Mouse (Mus musculus): ENCODE results near the gene Tmem156. TPM values are rescaled to one million over a fixed set of nuclear protein-coding genes. Genes with fewer than 3 reads are reported as not detected.

Gene Tmem156
- polyA plus RNA-seq (2015; fragmentation: Nextera tagmentation; extraction: Ambion mirVana) = 0.22 TPM in 1 of 2 replicates, not detected in the other

DNA sequence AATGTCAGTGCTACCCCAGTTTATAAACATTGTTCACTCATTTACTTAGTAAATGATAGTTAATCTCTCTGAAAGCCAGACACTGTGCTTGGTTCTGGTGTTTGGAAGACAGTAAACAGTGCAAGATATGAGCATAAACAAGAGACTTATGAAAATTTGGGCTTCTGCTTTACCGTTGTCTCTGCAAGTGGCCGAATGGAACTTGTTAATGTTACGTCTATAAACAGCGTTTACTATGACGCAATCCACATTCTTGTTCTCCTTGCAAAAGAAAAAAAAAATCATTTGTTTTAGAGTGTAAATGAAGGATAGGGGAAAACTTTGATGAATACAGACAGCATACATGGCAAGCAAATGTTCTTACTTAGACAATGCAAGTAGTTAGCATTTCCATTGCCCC is at the start of gene Tmem156:
Gene Tmem156, minus strand, starts transcription at position 212 of the 400 bp plus-strand sequence.
- no peak for ATAC-seq
- Histone ChIP-seq H3K4me2 (ENCODE audit: low read length) (no peak within 1 kb of the TSS), H3K27ac (ENCODE audit: low read length) (no peak within 1 kb of the TSS), H3K4me1 (replicated peaks; ENCODE audit: control insufficient read depth, insufficient read depth, low read length) (no peaks in the 10 kb centered on the region), H3K9ac (replicated peaks; ENCODE audit: low read depth, low read length) (no peak within 1 kb of the TSS), H3K36me3 (ENCODE audit: control insufficient read depth, insufficient read depth) (no peaks in the 10 kb centered on the region), H3K27me3 (replicated peaks; ENCODE audit: control insufficient read depth, insufficient read depth, low read length) (no peaks in the 10 kb centered on the region), H3K4me3 (replicated peaks; ENCODE audit: low read length) (no peak within 1 kb of the TSS), H3K9me3 (ENCODE audit: control insufficient read depth, low read length) (no peaks in the 10 kb centered on the region)
- 67% methylated on average over 5 of the region's 5 CpGs for WGBS

DNA sequence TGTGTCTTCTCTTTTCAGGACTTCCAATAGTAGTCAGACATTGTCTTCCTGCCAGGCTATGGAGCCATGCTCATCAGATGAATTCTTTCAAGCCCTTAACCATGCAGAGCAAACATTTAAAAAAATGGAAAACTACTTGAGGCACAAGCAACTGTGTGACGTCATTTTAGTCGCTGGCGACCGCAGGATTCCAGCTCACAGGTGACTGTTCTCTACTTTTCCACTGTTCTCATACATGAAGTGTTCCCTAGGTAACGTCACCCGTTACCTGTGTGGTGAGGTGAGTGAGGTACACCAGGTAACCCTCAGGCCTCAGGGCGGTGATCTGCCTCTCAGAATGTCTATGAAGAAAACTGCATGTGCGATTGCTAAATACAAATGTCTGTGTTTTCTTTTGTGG is 49.3 kb upstream of the Tmem156 start:
- Histone ChIP-seq H3K4me1 (replicated peaks; ENCODE audit: control insufficient read depth, insufficient read depth, low read length) (peaks cover 13% of the 10 kb centered on the region), H3K27me3 (replicated peaks; ENCODE audit: control insufficient read depth, insufficient read depth, low read length) (no peaks in the 10 kb centered on the region), H3K4me2 (ENCODE audit: low read length) (no peak overlapping the region), H3K4me3 (replicated peaks; ENCODE audit: low read length) (no peak overlapping the region), H3K27ac (ENCODE audit: low read length) (no peak overlapping the region), H3K36me3 (ENCODE audit: control insufficient read depth, insufficient read depth) (peaks cover 18% of the 10 kb centered on the region), H3K9me3 (ENCODE audit: control insufficient read depth, low read length) (no peaks in the 10 kb centered on the region), H3K9ac (replicated peaks; ENCODE audit: low read depth, low read length) (no peak overlapping the region)
- WGBS = 91% methylated on average over 8 of the region's 8 CpGs
- ATAC-seq = no peak

DNA sequence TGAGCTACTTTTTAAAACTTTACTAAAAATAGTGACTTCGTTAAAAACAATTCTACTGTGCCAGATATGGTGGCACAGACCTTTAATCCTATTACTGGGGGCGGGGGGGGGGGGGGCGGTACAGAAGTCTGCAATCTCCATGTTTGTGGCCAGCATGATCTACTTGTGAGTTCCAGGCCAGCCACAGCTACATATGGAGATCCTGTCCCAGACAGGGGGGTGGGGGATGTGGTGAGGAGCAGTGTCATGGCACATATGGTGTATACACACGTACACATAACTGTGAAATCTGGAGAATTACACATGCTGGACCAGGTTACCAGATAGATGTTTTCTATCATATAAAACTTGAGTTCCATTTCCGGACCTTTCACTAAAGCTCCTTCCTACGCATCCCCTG is 45.1 kb upstream of the Tmem156 start:
- peaks cover 1% of the 10 kb centered on the region; the same call in 1 of the 2 replicates for H3K36me3 ChIP-seq (ENCODE audit: control insufficient read depth, insufficient read depth)
- WGBS = 67% methylated on average over 6 of the region's 6 CpGs
- no peak overlapping the region for H3K27ac ChIP-seq (ENCODE audit: low read length)
- no peaks in the 10 kb centered on the region for H3K9me3 ChIP-seq (ENCODE audit: control insufficient read depth, low read length)
- no peak overlapping the region for H3K4me3 ChIP-seq (replicated peaks; ENCODE audit: low read length)
- no peak for ATAC-seq
- no peak overlapping the region for H3K4me2 ChIP-seq (ENCODE audit: low read length)
- no peaks in the 10 kb centered on the region for H3K27me3 ChIP-seq (replicated peaks; ENCODE audit: control insufficient read depth, insufficient read depth, low read length)
- H3K9ac ChIP-seq (replicated peaks; ENCODE audit: low read depth, low read length) = no peak overlapping the region
- peaks cover 22% of the 10 kb centered on the region for H3K4me1 ChIP-seq (replicated peaks; ENCODE audit: control insufficient read depth, insufficient read depth, low read length)

DNA sequence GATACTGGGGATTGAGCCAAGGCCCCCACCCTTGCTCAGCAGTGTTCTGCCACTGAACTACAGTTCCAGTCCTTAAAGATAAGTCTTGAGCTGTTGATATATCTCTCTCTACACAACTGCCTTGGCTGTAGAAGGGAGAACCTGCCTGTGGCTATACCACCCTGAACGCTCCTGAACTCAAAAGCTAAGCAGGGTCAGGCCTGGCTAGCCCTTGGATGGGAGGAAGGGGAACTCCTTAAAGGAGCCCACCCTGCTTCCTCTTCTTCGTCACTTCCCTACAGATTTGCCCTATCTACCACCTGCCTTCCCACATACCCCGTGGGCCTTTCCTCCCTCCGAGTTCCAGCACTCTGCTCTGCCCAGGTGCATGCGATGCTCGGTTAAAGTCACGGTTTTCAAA is 44.2 kb upstream of the Tmem156 start:
- no peak for ATAC-seq
- WGBS = 86% methylated on average over 7 of the region's 7 CpGs
- Histone ChIP-seq H3K9ac (replicated peaks; ENCODE audit: low read depth, low read length) (no peak overlapping the region), H3K9me3 (ENCODE audit: control insufficient read depth, low read length) (no peaks in the 10 kb centered on the region), H3K36me3 (ENCODE audit: control insufficient read depth, insufficient read depth) (no peaks in the 10 kb centered on the region), H3K4me1 (replicated peaks; ENCODE audit: control insufficient read depth, insufficient read depth, low read length) (peaks cover 22% of the 10 kb centered on the region), H3K27ac (ENCODE audit: low read length) (no peak overlapping the region), H3K4me2 (ENCODE audit: low read length) (peak overlapping the region; percentile 17; the same call in 1 of the 2 replicates), H3K4me3 (replicated peaks; ENCODE audit: low read length) (no peak overlapping the region), H3K27me3 (replicated peaks; ENCODE audit: control insufficient read depth, insufficient read depth, low read length) (no peaks in the 10 kb centered on the region)

DNA sequence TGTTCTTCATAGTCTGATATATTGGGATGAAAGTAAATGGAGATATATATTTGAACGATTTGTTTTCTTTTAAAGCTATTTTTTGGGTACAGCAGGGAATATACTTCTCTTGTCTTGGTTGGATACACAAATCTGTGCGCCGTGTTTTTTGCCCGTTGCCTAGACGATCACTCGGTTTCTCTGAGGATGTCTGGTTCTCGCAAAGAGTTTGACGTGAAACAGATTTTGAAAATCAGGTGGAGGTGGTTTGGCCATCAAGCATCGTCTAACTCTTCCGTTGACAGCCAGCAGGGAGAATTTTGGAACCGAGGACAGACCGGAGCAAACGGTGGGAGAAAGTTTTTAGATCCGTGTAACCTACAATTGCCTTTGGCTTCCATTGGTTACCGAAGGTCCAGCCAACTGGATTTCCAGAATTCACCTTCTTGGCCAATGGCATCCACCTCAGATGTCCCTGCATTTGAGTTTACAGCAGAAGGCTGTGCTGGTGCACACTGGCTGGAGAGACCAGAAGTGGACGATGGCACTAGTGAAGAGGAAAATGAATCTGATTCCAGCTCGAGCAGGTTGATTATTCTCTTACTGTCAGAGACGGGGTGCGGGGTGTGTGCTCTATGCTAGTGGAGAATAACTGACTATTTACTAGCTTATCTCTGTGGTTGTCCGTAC is 39.4 kb upstream of the Tmem156 start:
- ATAC-seq = peak; percentile 37
- H3K27me3 ChIP-seq (replicated peaks; ENCODE audit: control insufficient read depth, insufficient read depth, low read length) = no peaks in the 10 kb centered on the region
- peak overlapping the region; percentile 83 for H3K9ac ChIP-seq (replicated peaks; ENCODE audit: low read depth, low read length)
- H3K36me3 ChIP-seq (ENCODE audit: control insufficient read depth, insufficient read depth) = no peaks in the 10 kb centered on the region
- peak overlapping the region; percentile 72 for H3K4me2 ChIP-seq (ENCODE audit: low read length)
- H3K4me3 ChIP-seq (replicated peaks; ENCODE audit: low read length) = peak overlapping the region; percentile 77
- WGBS = under 1% methylated on average over 20 of the region's 20 CpGs
- peak overlapping the region; percentile 84 for H3K27ac ChIP-seq (ENCODE audit: low read length)
- no peaks in the 10 kb centered on the region for H3K9me3 ChIP-seq (ENCODE audit: control insufficient read depth, low read length)
- peaks cover 26% of the 10 kb centered on the region for H3K4me1 ChIP-seq (replicated peaks; ENCODE audit: control insufficient read depth, insufficient read depth, low read length)

DNA sequence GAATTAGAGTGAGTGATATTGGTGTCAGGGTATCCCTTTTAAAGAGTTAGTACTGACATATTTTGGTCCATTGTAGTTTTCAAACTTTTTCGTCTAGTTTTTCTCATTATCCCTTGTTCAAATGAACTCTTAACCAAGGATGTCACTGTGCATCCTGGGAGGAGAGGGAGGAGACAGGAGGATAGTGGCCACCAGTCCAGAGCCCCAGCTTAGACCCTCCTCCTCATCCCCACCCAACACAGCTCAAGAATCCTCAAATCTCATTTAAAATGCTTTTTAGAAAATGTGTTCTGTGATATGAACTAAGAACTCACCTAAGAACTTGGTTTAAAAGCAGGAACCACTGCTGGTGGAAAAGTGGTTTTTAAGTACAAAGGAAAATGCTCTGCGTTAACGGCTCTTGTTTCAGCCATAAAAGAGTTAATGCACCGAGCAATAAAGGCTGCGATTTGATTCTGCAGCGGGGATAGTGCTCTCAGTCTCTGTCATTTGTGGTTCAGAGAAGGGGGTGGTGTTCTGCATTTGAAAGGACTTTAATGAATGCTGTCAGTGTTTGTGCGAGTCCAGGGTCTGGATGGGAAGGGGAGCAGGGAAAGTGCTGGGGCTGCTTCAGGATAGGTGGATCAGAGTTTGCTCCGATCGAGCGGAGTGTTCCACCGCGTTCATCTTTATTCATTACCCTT is 38.7 kb upstream of the Tmem156 start:
- WGBS = under 1% methylated on average over 12 of the region's 12 CpGs
- peaks cover 19% of the 10 kb centered on the region for H3K4me1 ChIP-seq (replicated peaks; ENCODE audit: control insufficient read depth, insufficient read depth, low read length)
- H3K27me3 ChIP-seq (replicated peaks; ENCODE audit: control insufficient read depth, insufficient read depth, low read length) = no peaks in the 10 kb centered on the region
- no peaks in the 10 kb centered on the region for H3K9me3 ChIP-seq (ENCODE audit: control insufficient read depth, low read length)
- H3K4me3 ChIP-seq (replicated peaks; ENCODE audit: low read length) = peak overlapping the region; percentile 77
- H3K4me2 ChIP-seq (ENCODE audit: low read length) = peak overlapping the region; percentile 72
- peak overlapping the region; percentile 84 for H3K27ac ChIP-seq (ENCODE audit: low read length)
- peak; percentile 95 for ATAC-seq
- H3K36me3 ChIP-seq (ENCODE audit: control insufficient read depth, insufficient read depth) = no peaks in the 10 kb centered on the region
- H3K9ac ChIP-seq (replicated peaks; ENCODE audit: low read depth, low read length) = peak overlapping the region; percentile 83

DNA sequence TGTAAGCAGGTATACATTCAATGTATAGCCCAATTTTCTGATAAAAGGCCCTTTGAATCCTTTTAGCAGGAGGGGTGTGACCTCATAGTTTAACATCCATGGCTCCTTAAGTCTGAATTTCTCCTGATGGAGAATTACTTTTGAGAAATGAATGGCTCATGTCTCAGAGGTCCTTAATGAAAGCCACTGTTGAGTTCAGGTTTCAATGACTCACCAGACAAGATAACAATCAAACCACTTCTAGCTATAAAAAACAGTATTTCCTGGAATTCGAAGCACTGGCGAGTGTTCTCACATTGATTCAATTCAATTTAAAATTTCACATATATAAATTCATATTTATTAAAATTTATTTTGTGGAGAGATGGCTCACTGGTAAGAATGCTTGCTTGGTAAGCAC is 36.5 kb upstream of the Tmem156 start:
- H3K27ac ChIP-seq (ENCODE audit: low read length) = no peak overlapping the region
- no peaks in the 10 kb centered on the region for H3K9me3 ChIP-seq (ENCODE audit: control insufficient read depth, low read length)
- WGBS = 50% methylated on average over 2 of the region's 2 CpGs
- no peak overlapping the region for H3K4me2 ChIP-seq (ENCODE audit: low read length)
- no peak for ATAC-seq
- H3K4me1 ChIP-seq (replicated peaks; ENCODE audit: control insufficient read depth, insufficient read depth, low read length) = peaks cover 13% of the 10 kb centered on the region
- H3K9ac ChIP-seq (replicated peaks; ENCODE audit: low read depth, low read length) = no peak overlapping the region
- no peak overlapping the region for H3K4me3 ChIP-seq (replicated peaks; ENCODE audit: low read length)
- H3K27me3 ChIP-seq (replicated peaks; ENCODE audit: control insufficient read depth, insufficient read depth, low read length) = no peaks in the 10 kb centered on the region
- H3K36me3 ChIP-seq (ENCODE audit: control insufficient read depth, insufficient read depth) = no peaks in the 10 kb centered on the region

DNA sequence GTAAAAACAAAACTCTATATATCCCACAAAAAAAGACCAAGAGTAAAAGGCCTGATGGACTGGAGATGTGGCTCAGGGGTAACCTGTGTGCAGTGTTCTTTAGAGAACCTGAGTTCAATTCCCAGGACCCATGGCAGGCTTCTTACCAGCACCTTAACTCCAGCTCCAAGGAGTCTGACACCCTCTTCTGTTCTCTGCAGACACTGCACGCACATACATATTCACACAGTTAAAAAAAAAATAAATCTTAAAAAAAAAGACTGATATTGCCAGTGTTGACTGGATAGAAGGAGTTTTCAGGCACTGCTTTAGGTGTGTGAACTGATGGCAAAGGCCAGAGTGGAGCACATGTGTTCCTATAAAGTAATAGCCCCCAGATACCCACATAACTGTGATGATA is 34.2 kb upstream of the Tmem156 start:
- H3K4me3 ChIP-seq (replicated peaks; ENCODE audit: low read length) = no peak overlapping the region
- WGBS = 96% methylated on average over 1 of the region's 1 CpGs
- H3K4me2 ChIP-seq (ENCODE audit: low read length) = no peak overlapping the region
- H3K9me3 ChIP-seq (ENCODE audit: control insufficient read depth, low read length) = no peaks in the 10 kb centered on the region
- peaks cover 13% of the 10 kb centered on the region for H3K4me1 ChIP-seq (replicated peaks; ENCODE audit: control insufficient read depth, insufficient read depth, low read length)
- no peak overlapping the region for H3K27ac ChIP-seq (ENCODE audit: low read length)
- no peak overlapping the region for H3K9ac ChIP-seq (replicated peaks; ENCODE audit: low read depth, low read length)
- ATAC-seq = no peak
- no peaks in the 10 kb centered on the region for H3K36me3 ChIP-seq (ENCODE audit: control insufficient read depth, insufficient read depth)
- H3K27me3 ChIP-seq (replicated peaks; ENCODE audit: control insufficient read depth, insufficient read depth, low read length) = no peaks in the 10 kb centered on the region

DNA sequence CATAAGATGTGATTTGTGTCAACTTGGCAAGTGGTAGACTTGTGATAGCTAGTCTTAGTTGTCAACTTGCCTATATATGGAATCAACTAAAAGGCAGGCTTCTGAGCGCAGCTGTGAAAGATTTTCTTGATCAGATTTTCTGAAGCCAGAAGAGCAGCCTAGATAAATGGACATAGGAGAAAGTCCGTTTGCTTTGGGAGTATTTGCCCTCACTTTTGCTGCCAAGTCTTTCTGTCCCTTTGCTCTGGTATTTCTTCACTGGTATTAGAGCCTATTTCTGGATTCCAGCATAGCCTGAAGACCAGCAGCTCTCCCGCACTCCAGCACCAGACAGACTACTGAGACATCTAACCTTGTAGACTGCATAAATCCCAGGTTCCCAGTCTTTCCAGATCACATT is 30.7 kb upstream of the Tmem156 start:
- no peak overlapping the region for H3K9ac ChIP-seq (replicated peaks; ENCODE audit: low read depth, low read length)
- WGBS = 89% methylated on average over 3 of the region's 3 CpGs
- no peaks in the 10 kb centered on the region for H3K36me3 ChIP-seq (ENCODE audit: control insufficient read depth, insufficient read depth)
- no peak overlapping the region for H3K4me2 ChIP-seq (ENCODE audit: low read length)
- no peaks in the 10 kb centered on the region for H3K9me3 ChIP-seq (ENCODE audit: control insufficient read depth, low read length)
- no peak overlapping the region for H3K4me3 ChIP-seq (replicated peaks; ENCODE audit: low read length)
- no peak overlapping the region for H3K27ac ChIP-seq (ENCODE audit: low read length)
- H3K27me3 ChIP-seq (replicated peaks; ENCODE audit: control insufficient read depth, insufficient read depth, low read length) = no peaks in the 10 kb centered on the region
- no peak for ATAC-seq
- H3K4me1 ChIP-seq (replicated peaks; ENCODE audit: control insufficient read depth, insufficient read depth, low read length) = no peaks in the 10 kb centered on the region
